Mouse (Mus musculus) olfactory bulb, adult 2 months (tissue): ENCODE data around the gene Grin3b. TPM values are rescaled to one million over a fixed set of nuclear protein-coding genes. Genes with fewer than 3 reads are reported as not detected.

ENCODE experiments used
- H3K27ac ChIP-seq: fragments of 200-500 bp; 2 replicates; pipeline ENCODE4 v1.5.1; 2012; ENCODE audit warnings: low read depth, low read length; ENCODE audit not compliant: insufficient read depth
- H3K4me1 ChIP-seq: fragments of 200-500 bp; 2 replicates; pipeline ENCODE4 v1.6.1; 2012; ENCODE audit warnings: low read length; ENCODE audit not compliant: control insufficient read depth, insufficient read depth
- H3K4me3 ChIP-seq: fragments of 200-500 bp; 2 replicates; pipeline ENCODE4 v1.5.1; 2012; ENCODE audit warnings: mild to moderate bottlenecking, low read depth, low read length, moderate library complexity; ENCODE audit not compliant: insufficient read depth
- CTCF ChIP-seq: fragments of 200-500 bp; IDR thresholded peaks from 2 replicates; pipeline ENCODE4 v1.5.1; 2012; ENCODE audit warnings: low read depth, mild to moderate bottlenecking, low read length, moderate library complexity; ENCODE audit not compliant: insufficient read depth
- POLR2A ChIP-seq: fragments of 200-500 bp; IDR thresholded peaks from 2 replicates; pipeline ENCODE4 v1.6.1; 2012; ENCODE audit warnings: mild to moderate bottlenecking, low read depth, low read length, moderate library complexity; ENCODE audit not compliant: insufficient read depth
- WGBS: fragments of 180-500 bp; shearing (Covaris S2); methylation state at CpG from one replicate; pipeline ENCODE4 v1.1.7; 2018; 5-methylcytosine and 5-hydroxymethylcytosine counted together
- polyA plus RNA-seq: library from polyadenylated mRNA; stranded (reverse); fragments of >200 nt; gene quantifications from 2 replicates; pipeline ENCODE4 v1.2.4, GENCODE M21; 2012; ENCODE audit warnings: low replicate concordance; ENCODE audit not compliant: missing spikeins, insufficient read depth, insufficient read length

Grin3b gene
- polyA plus RNA-seq, 1 experiment = not detected

- peak; percentile 65; the same call in 1 of the 2 replicates for TF ChIP-seq CTCF
- TF ChIP-seq POLR2A = peak; percentile 49; the same call in 1 of the 2 replicates
- H3K4me3 ChIP-seq = peak within 1 kb of the TSS; percentile 98
- peaks cover 6% of the 10 kb centered on the region; the same call in 1 of the 2 replicates for H3K4me1 ChIP-seq
- WGBS = under 1% methylated on average over 61 of the region's 61 CpGs
- H3K27ac ChIP-seq = no peak within 1 kb of the TSS
Observed at GRCm38 (mm10) chr10:79959847-79960601, 10.5 kb upstream of the Grin3b start, which contains the start of gene Wdr18. Gene Wdr18, plus strand, starts transcription at chr10:79960152.

GRCm38 (mm10) chr10:79960671-79961294, 9.7 kb upstream of the Grin3b start:
- 14% methylated on average over 10 of the region's 10 CpGs for WGBS
- TF ChIP-seq CTCF (no peak), POLR2A (no peak)

GRCm38 (mm10) chr10:79964727-79965126, 5.8 kb upstream of the Grin3b start:
- TF ChIP-seq CTCF (no peak), POLR2A (no peak)
- WGBS = 97% methylated on average over 7 of the region's 7 CpGs
- H3K27ac ChIP-seq = no peak overlapping the region

More at GRCm38 (mm10) chr10:79960671-79961294, 9.7 kb upstream of the Grin3b start:
- H3K4me3 ChIP-seq = peak overlapping the region; percentile 98
- H3K4me1 ChIP-seq = peaks cover 6% of the 10 kb centered on the region; the same call in 1 of the 2 replicates
- no peak overlapping the region for H3K27ac ChIP-seq

GRCm38 (mm10) chr10:79965325-79965724, 5.2 kb upstream of the Grin3b start:
- Histone ChIP-seq H3K4me3 (no peak overlapping the region), H3K27ac (no peak overlapping the region), H3K4me1 (peaks cover 4% of the 10 kb centered on the region; the same call in 1 of the 2 replicates)
- WGBS = 93% methylated on average over 5 of the region's 5 CpGs
- TF ChIP-seq CTCF (no peak), POLR2A (no peak)

More at GRCm38 (mm10) chr10:79964727-79965126, 5.8 kb upstream of the Grin3b start:
- Histone ChIP-seq H3K4me3 (no peak overlapping the region), H3K4me1 (peaks cover 4% of the 10 kb centered on the region; the same call in 1 of the 2 replicates)

DNA sequence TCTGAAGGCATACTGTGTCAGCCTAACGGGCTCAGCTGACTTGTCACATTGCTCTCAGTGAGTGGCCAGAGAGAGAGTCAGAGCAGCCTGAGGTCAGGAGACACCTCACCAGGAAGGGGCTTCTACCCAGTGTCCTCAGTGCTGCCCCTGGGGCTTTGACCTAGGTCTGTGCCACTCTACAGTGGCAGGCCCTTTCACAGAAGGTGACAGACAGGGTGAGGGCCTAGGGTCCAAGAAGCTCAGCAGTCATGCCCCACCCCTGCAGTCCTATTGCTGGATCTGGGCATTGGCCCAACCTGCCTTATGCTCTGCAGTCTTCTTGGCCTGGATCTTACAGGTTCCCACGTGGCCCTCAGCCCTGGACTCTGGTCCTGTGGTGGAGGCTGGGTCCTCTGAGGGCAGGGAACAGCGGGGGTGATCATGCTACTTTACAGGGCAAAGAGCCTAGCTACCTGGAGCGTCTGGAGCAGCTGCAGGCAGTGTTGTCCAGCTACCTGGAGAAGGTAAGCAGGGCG, 3.6 kb upstream of the Grin3b start:
- no peak overlapping the region for H3K4me3 ChIP-seq
- no peak for TF ChIP-seq POLR2A
- TF ChIP-seq CTCF = no peak
- H3K4me1 ChIP-seq = peaks cover 7% of the 10 kb centered on the region; the same call in 1 of the 2 replicates
- 90% methylated on average over 5 of the region's 5 CpGs for WGBS
- H3K27ac ChIP-seq = no peak overlapping the region

DNA sequence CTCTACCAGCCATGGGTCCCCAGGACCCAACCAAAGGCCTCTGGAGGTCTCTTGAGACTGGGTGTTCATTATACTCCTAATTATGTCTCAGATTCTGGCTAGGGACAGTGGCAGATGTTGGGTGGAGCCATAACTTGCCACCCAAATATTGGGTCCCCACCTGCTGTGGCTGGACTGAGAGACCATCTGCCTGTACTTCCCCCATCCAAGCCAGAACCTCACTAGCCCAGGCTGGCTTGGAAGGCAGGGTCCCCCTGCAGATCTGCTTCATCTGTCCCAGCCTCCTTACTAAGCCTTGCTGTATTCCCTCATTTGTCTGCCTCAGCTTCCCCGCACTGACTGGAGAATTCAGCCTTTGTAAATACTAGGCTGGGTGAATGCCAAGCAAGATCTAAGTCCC, 2.3 kb upstream of the Grin3b start:
- WGBS = 59% methylated on average over 1 of the region's 1 CpGs
- H3K27ac ChIP-seq = no peak overlapping the region
- peaks cover 7% of the 10 kb centered on the region; the same call in 1 of the 2 replicates for H3K4me1 ChIP-seq
- TF ChIP-seq POLR2A (no peak), CTCF (no peak)
- H3K4me3 ChIP-seq = no peak overlapping the region

DNA sequence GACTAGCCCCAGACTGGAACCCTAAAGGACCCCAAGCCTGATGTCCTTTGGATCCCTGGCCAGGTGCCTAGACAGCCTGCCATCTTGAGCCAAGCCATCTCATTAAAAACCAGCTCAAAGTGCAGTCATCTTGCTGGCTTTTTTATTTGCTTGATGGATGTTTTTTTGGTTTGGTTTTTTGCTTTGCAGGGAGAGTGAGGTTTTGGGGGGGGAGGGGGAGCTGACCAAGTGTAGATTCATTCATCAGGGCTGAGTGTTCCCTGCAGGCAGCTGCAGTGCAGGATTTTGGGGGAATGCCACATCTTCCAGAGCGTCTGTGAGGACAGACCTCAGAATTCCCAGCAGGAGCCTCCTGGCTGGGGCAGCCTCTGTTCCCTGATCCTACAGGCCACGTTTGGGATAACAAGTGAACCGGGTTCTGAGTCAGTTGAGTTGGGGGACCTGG, 1.4 kb upstream of the Grin3b start:
- Histone ChIP-seq H3K4me1 (peaks cover 7% of the 10 kb centered on the region; the same call in 1 of the 2 replicates), H3K4me3 (no peak overlapping the region), H3K27ac (no peak overlapping the region)
- TF ChIP-seq POLR2A (no peak), CTCF (no peak)
- WGBS = 26% methylated on average over 3 of the region's 3 CpGs

- H3K4me1 ChIP-seq = peaks cover 7% of the 10 kb centered on the region; the same call in 1 of the 2 replicates
- H3K4me3 ChIP-seq = peak overlapping the region; percentile 23
- TF ChIP-seq POLR2A = no peak
- no peak for TF ChIP-seq CTCF
- WGBS = 7% methylated on average over 21 of the region's 21 CpGs
- H3K27ac ChIP-seq = no peak overlapping the region
Observed at GRCm38 (mm10) chr10:79971183-79971497, 625 bp downstream of the Grin3b start.

DNA sequence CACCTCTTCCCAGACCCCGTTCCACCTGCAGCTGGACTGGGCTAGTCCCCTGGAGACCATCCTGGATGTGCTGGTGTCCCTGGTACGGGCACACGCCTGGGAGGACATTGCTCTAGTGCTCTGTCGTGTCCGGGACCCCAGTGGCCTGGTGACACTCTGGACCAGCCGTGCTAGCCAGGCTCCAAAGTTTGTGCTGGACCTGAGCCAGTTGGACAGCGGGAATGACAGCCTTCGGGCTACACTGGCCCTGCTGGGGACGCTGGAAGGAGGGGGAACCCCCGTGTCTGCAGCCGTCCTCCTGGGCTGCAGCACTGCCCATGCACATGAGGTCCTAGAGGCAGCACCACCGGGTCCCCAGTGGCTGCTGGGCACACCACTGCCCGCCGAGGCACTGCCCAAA, 2.3 kb downstream of the Grin3b start:
- TF ChIP-seq POLR2A = no peak
- TF ChIP-seq CTCF = no peak
- no peak overlapping the region for H3K4me3 ChIP-seq
- 37% methylated on average over 14 of the region's 14 CpGs for WGBS

More for the DNA sequence above, 2.3 kb downstream of the Grin3b start:
- Histone ChIP-seq H3K27ac (no peak overlapping the region), H3K4me1 (peaks cover 7% of the 10 kb centered on the region; the same call in 1 of the 2 replicates)
